Mouse (Mus musculus): Measurements from ENCODE around the gene Idua.

- TF ChIP-seq HCFC1 (IDR thresholded peaks at IDR 0.05; ENCODE audit: borderline replicate concordance, insufficient read depth, low read length) (no peak), CHD2 (IDR thresholded peaks at IDR 0.05; ENCODE audit: low read depth, low read length) (no peak), MAFK (IDR thresholded peaks at IDR 0.05; ENCODE audit: insufficient read depth, low read depth, low read length) (no peak), ZNF384 (IDR thresholded peaks at IDR 0.05; ENCODE audit: low read depth, low read length) (no peak), ZC3H11A (IDR thresholded peaks at IDR 0.05; ENCODE audit: borderline replicate concordance, low read depth, low read length) (no peak)
These were observed 37.2 kb downstream of the Idua start for GRCm38 (mm10) chr5:108697341-108697753.

All from ES-E14 (cell line).